Mouse (Mus musculus) heart, embryonic 13.5 days (tissue): Measurements from ENCODE around the gene AL607142.1. TPM values are rescaled to one million over a fixed set of nuclear protein-coding genes. Genes with fewer than 3 reads are reported as not detected.

ENCODE experiments used
- ATAC-seq: fragments of 200-750 bp; cut with Nextera tagmentation; 2 replicates; pipeline ENCODE4 v1.8.0; 2017; ENCODE audit warnings: moderate TSS enrichment; ENCODE audit not compliant: insufficient number of reproducible peaks, low FRiP score, low TSS enrichment; ENCODE audit errors: extremely low read depth
- H3K27ac ChIP-seq: fragments of 300-500 bp; sonication (generic); replicated peaks from 2 replicates; pipeline ENCODE4 v1.5.1; 2015; ENCODE audit warnings: moderate library complexity, mild to moderate bottlenecking, inconsistent platforms
- H3K27me3 ChIP-seq: fragments of 300-500 bp; sonication (generic); replicated peaks from 2 replicates; pipeline ENCODE4 v1.6.1; 2015; ENCODE audit warnings: mild to moderate bottlenecking, inconsistent platforms
- H3K36me3 ChIP-seq: fragments of 300-500 bp; sonication (generic); 2 replicates; pipeline ENCODE4 v1.6.1; 2015; ENCODE audit warnings: mild to moderate bottlenecking, inconsistent platforms
- H3K4me1 ChIP-seq: fragments of 300-500 bp; sonication (generic); 2 replicates; pipeline ENCODE4 v1.6.1; 2015; ENCODE audit warnings: inconsistent platforms
- H3K4me2 ChIP-seq: fragments of 300-500 bp; sonication (generic); 2 replicates; pipeline ENCODE4 v1.6.1; 2015; ENCODE audit warnings: inconsistent platforms, mild to moderate bottlenecking, moderate library complexity
- H3K4me3 ChIP-seq: fragments of 300-500 bp; sonication (generic); 2 replicates; pipeline ENCODE4 v1.5.1; 2015; ENCODE audit warnings: moderate library complexity, mild to moderate bottlenecking, inconsistent platforms
- H3K9ac ChIP-seq: fragments of 300-500 bp; sonication (generic); 2 replicates; pipeline ENCODE4 v1.6.1; 2015; ENCODE audit warnings: inconsistent platforms, mild to moderate bottlenecking, moderate library complexity
- H3K9me3 ChIP-seq: fragments of 300-500 bp; sonication (generic); 2 replicates; pipeline ENCODE4 v1.6.1; 2016; ENCODE audit warnings: inconsistent platforms
- WGBS: fragments of 180-500 bp; shearing (Covaris S2); methylation state at CpG from one replicate; pipeline ENCODE4 v1.1.7; 2015; ENCODE audit warnings: mixed read lengths; 5-methylcytosine and 5-hydroxymethylcytosine counted together
- polyA plus RNA-seq: library from polyadenylated mRNA; unstranded; fragments of >200 nt; fragmentation: Nextera tagmentation; extraction: Ambion mirVana; gene quantifications from 2 replicates; pipeline ENCODE4 v1.2.1, GENCODE M21; 2015

Gene AL607142.1
- polyA plus RNA-seq, 1 experiment from 2014 or later, result not detected

DNA sequence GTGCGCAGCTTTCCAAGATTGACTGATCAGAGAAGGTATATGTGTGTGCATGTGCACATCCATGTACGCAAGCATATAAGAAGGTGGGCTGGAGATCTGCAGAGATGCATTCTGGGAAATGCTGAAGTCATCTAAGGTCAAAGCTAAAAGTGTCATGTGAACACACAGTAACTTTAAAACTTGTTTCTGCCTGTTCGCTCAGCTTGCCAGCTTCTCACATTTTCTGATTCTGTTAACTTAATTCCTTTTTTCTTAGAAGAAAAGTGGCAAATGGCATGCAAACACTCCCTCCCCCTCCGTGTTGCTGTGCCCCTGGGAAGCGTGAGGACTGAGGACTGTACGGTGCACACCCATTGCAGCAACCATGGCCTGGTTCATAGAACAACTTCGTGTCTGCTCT is 22.3 kb upstream of the AL607142.1 start:
- H3K9ac ChIP-seq, result no peak overlapping the region
- no peak for ATAC-seq
- H3K36me3 ChIP-seq, result no peaks in the 10 kb centered on the region
- H3K4me1 ChIP-seq, result peaks cover 21% of the 10 kb centered on the region
- no peak overlapping the region for H3K4me3 ChIP-seq
- peaks cover 15% of the 10 kb centered on the region for H3K27me3 ChIP-seq
- no peak overlapping the region for H3K4me2 ChIP-seq
- no peaks in the 10 kb centered on the region for H3K9me3 ChIP-seq
- WGBS, result 78% methylated on average over 7 of the region's 7 CpGs
- no peak overlapping the region for H3K27ac ChIP-seq

DNA sequence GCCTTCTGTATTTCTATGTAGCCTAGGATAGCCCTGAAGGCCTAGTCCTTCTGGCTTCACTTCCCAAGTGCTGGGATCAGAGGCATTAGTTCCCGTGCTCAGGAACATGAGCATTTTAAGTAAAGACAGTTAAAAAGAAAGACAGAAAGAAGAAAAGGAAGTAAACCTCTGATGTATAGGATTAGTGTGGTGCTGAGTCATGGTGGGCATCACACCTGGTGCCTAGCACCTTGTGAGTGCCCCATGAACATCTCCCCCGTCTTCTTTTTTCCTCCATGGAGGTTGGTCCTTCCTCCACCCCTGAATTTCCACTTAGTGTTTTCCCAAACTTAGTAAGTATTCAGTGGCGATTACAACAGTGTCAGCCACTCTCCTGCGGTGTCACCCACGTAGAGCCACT is 20.2 kb upstream of the AL607142.1 start:
- Histone ChIP-seq H3K9me3 (no peaks in the 10 kb centered on the region), H3K4me2 (no peak overlapping the region), H3K4me1 (peaks cover 22% of the 10 kb centered on the region), H3K4me3 (no peak overlapping the region), H3K27me3 (no peaks in the 10 kb centered on the region; the same call in 1 of the 2 replicates), H3K36me3 (no peaks in the 10 kb centered on the region), H3K27ac (no peak overlapping the region), H3K9ac (no peak overlapping the region)
- no peak for ATAC-seq
- 86% methylated on average over 5 of the region's 5 CpGs for WGBS

GRCm38 (mm10) chr4:120045131-120045537 is 19.7 kb upstream of the AL607142.1 start:
- H3K27me3 ChIP-seq, result no peaks in the 10 kb centered on the region
- H3K9ac ChIP-seq, result no peak overlapping the region
- peaks cover 22% of the 10 kb centered on the region for H3K4me1 ChIP-seq
- H3K36me3 ChIP-seq, result no peaks in the 10 kb centered on the region
- 60% methylated on average over 5 of the region's 5 CpGs for WGBS
- H3K27ac ChIP-seq, result no peak overlapping the region
- H3K9me3 ChIP-seq, result no peaks in the 10 kb centered on the region
- no peak for ATAC-seq
- no peak overlapping the region for H3K4me3 ChIP-seq
- H3K4me2 ChIP-seq, result no peak overlapping the region

DNA sequence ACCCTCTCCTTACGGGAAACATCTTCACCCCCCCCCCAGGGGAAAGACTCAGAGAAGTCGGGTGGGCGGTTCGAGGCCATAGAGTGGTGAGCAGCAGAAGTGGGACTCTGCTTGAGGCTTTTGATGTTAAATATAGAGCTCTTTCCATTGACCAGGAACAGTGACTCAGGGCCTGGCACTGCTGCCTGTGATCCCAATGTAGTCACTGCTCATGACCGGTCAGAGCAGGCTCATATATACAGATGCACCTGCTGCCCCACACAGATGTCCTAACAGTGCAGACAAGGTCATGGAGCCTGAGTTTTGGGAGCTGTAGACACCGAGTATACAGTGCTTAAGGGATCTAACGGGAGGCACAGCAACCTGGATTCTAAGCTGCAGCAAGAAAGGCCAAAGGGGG is 18.9 kb upstream of the AL607142.1 start:
- H3K4me3 ChIP-seq, result no peak overlapping the region
- peaks cover 22% of the 10 kb centered on the region for H3K4me1 ChIP-seq
- no peak for ATAC-seq
- H3K27me3 ChIP-seq, result no peaks in the 10 kb centered on the region
- H3K4me2 ChIP-seq, result no peak overlapping the region
- no peak overlapping the region for H3K27ac ChIP-seq
- H3K9ac ChIP-seq, result no peak overlapping the region
- H3K9me3 ChIP-seq, result no peaks in the 10 kb centered on the region
- WGBS, result 53% methylated on average over 7 of the region's 7 CpGs
- H3K36me3 ChIP-seq, result no peaks in the 10 kb centered on the region

DNA sequence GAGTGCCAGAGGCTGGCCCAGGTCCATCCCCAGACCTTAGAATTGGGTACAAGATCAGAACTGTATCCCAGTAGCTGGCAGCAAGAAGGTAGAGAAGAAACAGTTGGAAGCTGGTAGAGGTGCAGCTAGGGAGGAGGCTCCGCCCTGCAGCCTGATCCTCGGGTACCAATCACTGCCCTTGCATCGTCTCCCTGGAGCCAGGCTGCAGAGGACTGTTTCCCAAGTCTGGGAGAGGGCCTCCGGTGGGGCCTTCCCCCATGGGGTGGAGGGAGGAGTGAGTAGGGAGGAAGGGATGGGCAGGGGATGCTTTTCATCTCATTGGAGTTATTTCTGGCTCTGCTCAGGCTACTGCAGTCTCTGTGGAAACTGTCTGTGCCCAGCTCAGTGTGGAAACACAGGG is 17.7 kb upstream of the AL607142.1 start:
- Histone ChIP-seq H3K4me2 (no peak overlapping the region), H3K27ac (no peak overlapping the region), H3K36me3 (no peaks in the 10 kb centered on the region), H3K27me3 (no peaks in the 10 kb centered on the region), H3K9ac (no peak overlapping the region), H3K4me3 (no peak overlapping the region), H3K4me1 (peaks cover 22% of the 10 kb centered on the region), H3K9me3 (no peaks in the 10 kb centered on the region)
- ATAC-seq, result no peak
- 22% methylated on average over 4 of the region's 4 CpGs for WGBS

DNA sequence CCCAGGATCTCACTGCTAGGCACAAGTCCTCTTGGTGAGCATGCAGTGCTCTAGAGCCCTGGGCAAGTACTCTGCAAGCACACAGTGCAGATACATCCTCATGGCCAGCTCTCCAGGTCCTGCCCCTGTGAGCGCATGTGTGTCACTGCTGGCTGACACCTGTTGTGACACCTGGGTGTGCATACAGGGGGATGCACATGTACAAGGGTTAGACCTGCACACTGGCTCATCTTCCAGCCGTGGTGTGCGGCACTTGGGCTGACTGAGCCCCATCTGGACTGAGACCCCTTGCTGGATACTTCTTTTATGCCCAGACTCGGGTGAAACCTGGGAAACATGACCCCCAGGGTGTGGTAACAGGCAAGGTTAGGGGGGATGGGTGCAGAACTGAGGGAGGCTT is 16.5 kb upstream of the AL607142.1 start:
- ATAC-seq, result no peak
- Histone ChIP-seq H3K27me3 (no peaks in the 10 kb centered on the region), H3K27ac (no peak overlapping the region), H3K4me1 (peaks cover 22% of the 10 kb centered on the region), H3K36me3 (no peaks in the 10 kb centered on the region), H3K9ac (no peak overlapping the region), H3K4me3 (no peak overlapping the region), H3K4me2 (no peak overlapping the region), H3K9me3 (no peaks in the 10 kb centered on the region)
- WGBS, result 86% methylated on average over 4 of the region's 4 CpGs

DNA sequence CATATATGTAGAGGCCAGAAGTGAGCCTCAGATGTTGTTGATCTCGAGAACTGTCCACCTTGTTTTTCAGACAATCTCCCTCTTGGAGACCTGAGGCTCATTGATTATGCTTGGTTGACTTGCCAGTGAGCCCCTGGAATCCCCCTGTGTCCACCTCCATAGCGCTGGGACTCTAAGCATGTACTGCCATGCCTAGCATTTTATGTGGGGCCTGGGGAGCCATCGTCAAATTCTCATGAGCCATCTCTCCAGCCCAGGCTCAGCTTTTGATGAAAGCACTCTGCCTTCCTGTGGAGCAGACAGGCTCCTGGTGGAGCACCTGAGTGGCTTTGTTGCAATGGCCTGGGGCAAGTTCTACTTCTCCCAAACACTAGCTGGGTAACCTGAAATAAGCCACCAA is 14.9 kb upstream of the AL607142.1 start:
- no peak for ATAC-seq
- no peaks in the 10 kb centered on the region for H3K27me3 ChIP-seq
- peaks cover 22% of the 10 kb centered on the region for H3K4me1 ChIP-seq
- no peaks in the 10 kb centered on the region for H3K9me3 ChIP-seq
- 83% methylated on average over 3 of the region's 3 CpGs for WGBS
- no peak overlapping the region for H3K4me3 ChIP-seq
- no peak overlapping the region for H3K9ac ChIP-seq
- no peaks in the 10 kb centered on the region for H3K36me3 ChIP-seq
- no peak overlapping the region for H3K27ac ChIP-seq
- H3K4me2 ChIP-seq, result no peak overlapping the region

- Histone ChIP-seq H3K4me1 (peaks cover under 1% of the 10 kb centered on the region), H3K27me3 (no peaks in the 10 kb centered on the region), H3K9ac (no peak overlapping the region), H3K36me3 (no peaks in the 10 kb centered on the region), H3K4me3 (no peak overlapping the region), H3K27ac (no peak overlapping the region), H3K9me3 (no peaks in the 10 kb centered on the region), H3K4me2 (no peak overlapping the region)
- ATAC-seq, result no peak
Observed at GRCm38 (mm10) chr4:120052481-120052880, 12.3 kb upstream of the AL607142.1 start.

DNA sequence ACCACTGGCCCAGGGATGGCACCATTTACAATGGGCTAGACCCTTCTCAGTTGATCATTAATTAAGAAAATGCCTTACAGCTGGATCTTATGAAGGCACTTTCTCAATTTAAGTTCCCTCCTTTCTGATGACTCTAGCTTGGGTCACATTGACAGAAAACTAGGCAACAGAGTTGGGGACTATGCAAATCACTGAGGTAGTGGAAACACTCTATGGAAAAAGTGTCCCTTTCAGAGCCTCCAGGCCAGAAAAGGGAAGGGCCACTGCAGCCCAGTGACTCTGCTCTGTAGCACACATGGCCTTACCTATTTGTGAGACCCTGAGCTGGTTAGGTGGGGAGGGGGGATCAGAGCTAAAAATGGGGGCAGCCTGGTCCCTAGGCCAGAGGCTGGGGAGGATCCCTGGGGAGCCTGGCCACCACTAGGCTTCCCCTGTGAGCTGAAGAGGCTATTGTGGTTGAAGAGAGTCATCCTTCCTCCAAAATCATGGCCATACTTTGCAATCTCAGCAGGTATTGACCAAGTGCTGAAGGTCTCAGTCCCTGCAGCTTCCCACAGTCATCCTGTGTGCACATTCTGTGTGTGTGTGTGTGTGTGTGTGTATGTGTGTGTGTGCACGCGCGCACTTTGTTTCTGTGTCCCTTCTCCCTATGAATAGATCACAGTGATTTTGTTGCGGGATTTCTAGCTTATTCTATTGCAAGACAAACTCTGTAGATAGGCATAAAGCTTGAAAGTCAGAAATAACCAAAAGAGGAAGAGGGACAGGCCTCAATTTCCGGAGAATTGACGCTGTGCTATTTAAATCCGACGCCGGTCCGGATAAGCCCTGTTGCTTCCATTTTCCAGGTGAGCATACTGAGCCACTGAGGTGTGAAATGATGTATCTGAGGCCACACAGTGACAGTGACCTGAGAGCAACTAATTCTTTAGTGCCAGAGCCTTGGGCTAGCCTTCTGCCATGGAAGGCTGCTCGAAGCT is 11.5 kb upstream of the AL607142.1 start:
- H3K9me3 ChIP-seq, result no peaks in the 10 kb centered on the region
- H3K27ac ChIP-seq, result no peak overlapping the region
- H3K27me3 ChIP-seq, result no peaks in the 10 kb centered on the region
- H3K36me3 ChIP-seq, result no peaks in the 10 kb centered on the region
- no peak overlapping the region for H3K4me3 ChIP-seq
- H3K4me2 ChIP-seq, result no peak overlapping the region
- H3K4me1 ChIP-seq, result no peaks in the 10 kb centered on the region
- 90% methylated on average over 11 of the region's 11 CpGs for WGBS
- no peak for ATAC-seq
- H3K9ac ChIP-seq, result no peak overlapping the region

- no peak overlapping the region for H3K4me2 ChIP-seq
- 59% methylated on average over 9 of the region's 9 CpGs for WGBS
- no peak for ATAC-seq
Observed at GRCm38 (mm10) chr4:120054145-120054544, 10.7 kb upstream of the AL607142.1 start.

DNA sequence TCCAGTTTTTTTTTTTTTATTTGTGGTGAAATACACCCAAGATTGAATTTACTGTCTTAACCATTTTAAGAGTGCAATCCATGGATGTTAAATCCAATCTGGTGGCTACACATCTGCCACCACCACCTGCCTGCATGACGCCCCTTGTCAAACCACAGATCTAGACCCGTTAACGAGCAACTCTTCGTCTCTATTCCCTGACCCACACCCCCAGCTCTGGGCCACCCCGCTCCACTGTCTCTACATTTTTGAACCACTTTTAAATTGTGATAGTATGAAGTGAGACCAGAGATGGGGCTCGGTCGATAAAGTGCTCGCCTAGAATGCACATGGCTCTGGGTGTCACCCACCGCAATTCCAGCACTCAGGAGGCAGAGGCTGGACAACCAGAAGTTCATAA is 8.3 kb upstream of the AL607142.1 start:
- 0 out of 2 replicates have a peak, but pooled peaks cover 4% of the 10 kb centered on the region for H3K4me1 ChIP-seq
- H3K4me2 ChIP-seq, result no peak overlapping the region
- no peak overlapping the region for H3K9ac ChIP-seq
- no peaks in the 10 kb centered on the region for H3K36me3 ChIP-seq
- H3K4me3 ChIP-seq, result no peak overlapping the region
- 86% methylated on average over 9 of the region's 9 CpGs for WGBS
- no peak for ATAC-seq
- no peaks in the 10 kb centered on the region for H3K27me3 ChIP-seq
- no peaks in the 10 kb centered on the region for H3K9me3 ChIP-seq
- no peak overlapping the region for H3K27ac ChIP-seq

More at GRCm38 (mm10) chr4:120054145-120054544, 10.7 kb upstream of the AL607142.1 start:
- 0 out of 2 replicates have a peak, but pooled peaks cover 4% of the 10 kb centered on the region for H3K4me1 ChIP-seq
- no peak overlapping the region for H3K9ac ChIP-seq
- H3K4me3 ChIP-seq, result no peak overlapping the region
- no peak overlapping the region for H3K27ac ChIP-seq
- H3K36me3 ChIP-seq, result no peaks in the 10 kb centered on the region
- H3K9me3 ChIP-seq, result no peaks in the 10 kb centered on the region
- H3K27me3 ChIP-seq, result no peaks in the 10 kb centered on the region

DNA sequence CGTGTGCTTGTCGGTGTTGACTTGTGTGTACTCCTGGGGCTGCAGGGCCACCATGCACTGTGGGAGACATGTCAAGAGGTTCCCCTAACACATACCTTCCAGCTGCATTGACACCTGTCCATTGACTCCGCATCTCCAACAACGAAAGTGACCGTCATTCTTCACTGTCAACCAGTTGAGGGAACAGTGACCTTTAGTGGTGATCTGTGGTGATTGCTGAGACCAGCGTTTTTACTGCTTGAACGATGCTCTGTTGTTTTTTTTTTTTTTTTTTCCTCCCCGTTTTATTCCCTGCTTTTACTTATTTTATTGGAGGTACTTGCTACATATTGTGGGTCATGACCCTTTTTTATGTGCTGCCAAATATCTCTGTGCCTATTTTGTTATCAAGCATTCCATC is 7.3 kb upstream of the AL607142.1 start:
- Histone ChIP-seq H3K9me3 (no peaks in the 10 kb centered on the region), H3K36me3 (no peaks in the 10 kb centered on the region), H3K4me1 (0 out of 2 replicates have a peak, but pooled peaks cover 4% of the 10 kb centered on the region), H3K27ac (no peak overlapping the region), H3K9ac (no peak overlapping the region), H3K27me3 (0 out of 2 replicates have a peak, but pooled peaks cover 3% of the 10 kb centered on the region), H3K4me3 (no peak overlapping the region), H3K4me2 (no peak overlapping the region)
- no peak for ATAC-seq
- 77% methylated on average over 8 of the region's 8 CpGs for WGBS
